Mouse (Mus musculus) lung, adult 2 months (tissue): ENCODE measurements at regions not wholly inside any gene's neighbourhood (a gene's known extent, or its start where the extent isn't known, plus 50 kb on each side); places are given as distances from the start of the nearest gene placed in this dataset.
"Not testable (repeated sequence)": the region's sequence is repeated elsewhere in the genome, so short reads cannot be mapped to it uniquely, and the experiment has no call there.

Experiments used
- DNase-seq: peaks from one replicate; pipeline ENCODE4 v3.0.0; 2022
- H3K4me1 ChIP-seq: fragments of 200-500 bp; 2 replicates; pipeline ENCODE4 v1.6.1; 2011; ENCODE audit warnings: low read length; ENCODE audit not compliant: control insufficient read depth, insufficient read depth
- H3K4me3 ChIP-seq: fragments of 200-500 bp; replicated peaks from 2 replicates; pipeline ENCODE3; 2011; ENCODE audit warnings: low read depth, mild to moderate bottlenecking, control low read depth, low read length; ENCODE audit errors: extremely low read depth
- CTCF ChIP-seq: fragments of 200-500 bp; IDR thresholded peaks from 2 replicates; pipeline ENCODE4 v1.5.1; 2011; ENCODE audit warnings: mild to moderate bottlenecking, low read length, control low read depth; ENCODE audit not compliant: insufficient read depth
- POLR2A ChIP-seq: fragments of 200-500 bp; IDR thresholded peaks from 2 replicates; pipeline ENCODE4 v1.6.1; 2011; ENCODE audit warnings: low read depth, mild to moderate bottlenecking, control low read depth, low read length, borderline replicate concordance; ENCODE audit errors: extremely low read depth
- WGBS: fragments of 180-500 bp; shearing (Covaris S2); methylation state at CpG from one replicate; pipeline ENCODE4 v1.1.7; 2018; 5-methylcytosine and 5-hydroxymethylcytosine counted together

DNA sequence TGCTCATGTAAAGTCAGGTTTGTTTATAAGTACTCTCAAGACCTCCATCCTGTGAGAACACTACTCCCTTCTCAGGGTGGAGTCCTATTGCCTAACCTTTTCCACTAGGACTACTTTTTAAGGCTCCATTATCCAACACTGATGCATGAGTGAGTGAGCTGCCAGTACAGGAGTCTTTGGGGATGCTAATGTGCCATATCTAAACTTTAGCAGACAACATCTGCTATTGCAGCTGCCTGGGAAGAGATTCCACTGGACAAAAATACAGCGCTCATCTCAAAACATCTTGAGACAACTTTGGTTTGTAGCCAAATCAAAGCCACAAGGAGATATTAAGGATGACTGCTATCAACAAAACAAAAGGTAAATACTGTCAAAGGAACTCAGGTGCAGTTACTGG is 52.3 kb upstream of the Gm10985 start:
- no peak for DNase-seq
- 91% methylated on average over 1 of the region's 1 CpGs for WGBS
- no peak for TF ChIP-seq POLR2A
- TF ChIP-seq CTCF = no peak
- no peaks in the 10 kb centered on the region for H3K4me1 ChIP-seq
- H3K4me3 ChIP-seq = no peak overlapping the region

DNA sequence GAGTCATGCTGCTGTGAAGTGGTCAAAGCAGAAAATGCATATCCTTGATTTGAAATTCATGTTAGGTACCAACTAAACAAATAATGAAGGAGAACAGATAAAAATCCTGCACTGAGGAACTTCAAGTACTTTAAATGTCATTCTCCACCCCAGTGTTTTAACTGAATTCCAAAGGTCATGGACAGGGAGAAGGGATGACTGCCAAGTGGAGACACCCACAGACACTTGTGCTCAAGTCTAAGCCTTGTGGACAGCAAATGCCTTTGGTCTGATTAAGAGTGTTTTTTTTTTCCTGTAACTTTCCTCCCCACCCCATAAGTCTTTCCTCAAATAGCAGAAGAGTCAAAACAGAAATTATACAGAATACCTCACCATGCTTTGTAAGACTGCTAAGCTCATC is 55.2 kb upstream of the Gm10985 start:
- DNase-seq = no peak
- Histone ChIP-seq H3K4me3 (no peak overlapping the region), H3K4me1 (no peaks in the 10 kb centered on the region)
- TF ChIP-seq POLR2A (no peak), CTCF (no peak)

DNA sequence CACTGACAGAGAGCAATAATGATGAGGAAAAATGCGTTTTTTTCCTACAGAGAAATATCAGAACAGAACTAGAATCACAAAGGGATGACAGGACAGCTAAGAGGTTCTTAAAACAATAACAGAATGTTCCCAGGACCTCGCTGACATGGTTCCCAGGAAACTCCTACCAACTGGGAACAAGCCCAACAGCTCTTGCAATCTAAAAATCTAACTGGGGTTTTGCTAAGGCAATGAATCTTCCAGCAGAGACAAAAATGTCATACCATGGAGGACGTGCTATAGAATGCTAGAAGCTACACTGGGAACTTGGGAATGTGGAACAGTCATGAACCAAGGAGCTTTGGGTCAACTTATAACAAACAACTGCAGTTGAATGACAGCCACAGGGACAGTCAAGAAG is 59.7 kb upstream of the Gm10985 start:
- Histone ChIP-seq H3K4me3 (no peak overlapping the region), H3K4me1 (no peaks in the 10 kb centered on the region)
- 52% methylated on average over 3 of the region's 3 CpGs for WGBS
- no peak for DNase-seq
- TF ChIP-seq CTCF (no peak), POLR2A (no peak)

DNA sequence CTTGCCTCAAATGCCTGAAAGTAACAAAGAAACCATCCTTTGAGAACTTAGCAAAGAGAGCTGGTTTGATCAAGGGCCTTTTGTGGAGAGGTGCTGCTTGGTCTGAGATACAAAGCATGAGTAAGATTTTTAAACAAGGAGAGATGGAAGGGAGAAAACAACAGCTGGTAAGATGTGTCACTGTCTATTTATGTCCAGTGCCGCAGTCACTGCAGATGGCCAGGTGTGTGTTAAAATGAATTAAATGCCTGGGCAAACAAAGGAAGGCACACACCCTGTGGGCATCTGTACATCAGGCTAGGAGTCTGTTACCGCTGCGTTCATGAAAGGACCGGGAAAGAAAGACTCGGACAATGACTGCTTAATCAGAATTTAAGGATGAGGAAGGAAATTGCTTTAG is 68.2 kb upstream of the Gm10985 start:
- no peak for DNase-seq
- no peak overlapping the region for H3K4me3 ChIP-seq
- 81% methylated on average over 5 of the region's 5 CpGs for WGBS
- H3K4me1 ChIP-seq = no peaks in the 10 kb centered on the region
- TF ChIP-seq POLR2A = no peak
- no peak for TF ChIP-seq CTCF

DNA sequence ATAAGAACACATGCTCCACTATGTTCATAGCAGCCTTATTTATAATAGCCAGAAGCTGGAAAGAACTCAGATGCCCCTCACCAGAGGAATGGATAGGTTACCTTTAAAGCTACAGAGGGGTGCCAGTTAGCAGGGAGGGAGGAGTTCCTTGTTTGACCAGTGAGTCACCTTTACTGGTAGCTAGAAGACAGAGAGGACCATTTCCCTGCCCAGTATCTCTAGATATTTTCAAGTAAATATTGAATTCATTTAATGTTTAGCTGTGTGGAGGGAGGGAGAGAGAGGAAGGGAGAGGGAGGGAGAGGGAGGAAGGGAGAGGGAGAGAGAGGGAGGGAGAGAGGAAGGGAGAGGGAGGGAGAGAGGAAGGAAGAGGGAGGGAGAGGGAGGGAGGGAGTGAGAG is 77.3 kb upstream of the Gm10985 start:
- no peak for TF ChIP-seq POLR2A
- TF ChIP-seq CTCF = no peak
- no peak for DNase-seq
- no peaks in the 10 kb centered on the region for H3K4me1 ChIP-seq
- H3K4me3 ChIP-seq = no peak overlapping the region

DNA sequence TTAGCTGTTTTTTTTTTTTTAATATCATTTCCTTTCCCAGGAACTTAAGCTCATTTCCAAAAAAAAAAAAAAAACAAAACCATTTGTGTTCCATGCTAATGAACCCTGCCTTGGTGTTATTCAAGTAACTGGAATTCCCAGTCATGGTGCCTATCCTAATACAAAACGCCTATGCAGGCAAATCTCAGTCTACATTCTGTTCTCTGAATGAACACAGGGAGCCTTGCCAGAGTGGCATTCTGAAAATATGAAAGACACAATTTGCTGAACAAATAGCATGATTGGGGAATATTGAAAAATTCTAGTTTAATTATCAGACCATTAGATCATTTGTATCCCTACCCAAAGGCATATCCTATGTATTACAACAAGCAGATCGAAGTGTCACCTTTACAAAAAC is 80.9 kb upstream of the Gm10985 start:
- WGBS = 82% methylated on average over 2 of the region's 2 CpGs
- no peaks in the 10 kb centered on the region for H3K4me1 ChIP-seq
- TF ChIP-seq CTCF (no peak), POLR2A (no peak)
- no peak overlapping the region for H3K4me3 ChIP-seq
- no peak for DNase-seq

DNA sequence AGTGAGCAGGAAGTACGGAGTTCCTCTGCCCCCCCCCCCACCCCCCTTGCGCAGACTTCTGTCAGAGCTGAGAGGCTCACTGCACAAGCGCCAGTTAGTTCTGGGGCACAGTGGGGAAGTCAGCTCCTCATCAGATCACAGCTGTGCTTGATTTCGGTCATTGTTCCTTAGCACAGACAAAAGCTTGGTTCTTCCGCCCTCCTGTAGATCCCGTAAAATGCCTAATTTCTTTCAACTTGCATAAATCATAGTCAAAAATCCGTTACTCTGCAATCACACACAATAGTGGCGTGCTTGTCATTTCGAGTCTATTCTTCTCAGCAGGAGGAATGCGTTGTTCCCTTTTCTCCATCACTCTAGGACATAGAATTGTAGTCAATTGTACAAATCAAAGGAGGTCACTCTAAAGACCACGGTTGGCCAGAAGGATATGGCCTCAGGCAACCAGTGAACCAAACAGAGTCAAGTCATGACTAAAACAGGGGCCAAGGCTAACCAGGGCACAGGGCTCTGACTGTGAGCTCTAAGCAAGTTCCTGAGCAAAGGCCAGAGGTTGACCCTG is 83.3 kb upstream of the Gm10985 start:
- no peak overlapping the region for H3K4me3 ChIP-seq
- 70% methylated on average over 11 of the region's 11 CpGs for WGBS
- no peak for TF ChIP-seq POLR2A
- no peak for TF ChIP-seq CTCF
- DNase-seq = no peak
- H3K4me1 ChIP-seq = no peaks in the 10 kb centered on the region

DNA sequence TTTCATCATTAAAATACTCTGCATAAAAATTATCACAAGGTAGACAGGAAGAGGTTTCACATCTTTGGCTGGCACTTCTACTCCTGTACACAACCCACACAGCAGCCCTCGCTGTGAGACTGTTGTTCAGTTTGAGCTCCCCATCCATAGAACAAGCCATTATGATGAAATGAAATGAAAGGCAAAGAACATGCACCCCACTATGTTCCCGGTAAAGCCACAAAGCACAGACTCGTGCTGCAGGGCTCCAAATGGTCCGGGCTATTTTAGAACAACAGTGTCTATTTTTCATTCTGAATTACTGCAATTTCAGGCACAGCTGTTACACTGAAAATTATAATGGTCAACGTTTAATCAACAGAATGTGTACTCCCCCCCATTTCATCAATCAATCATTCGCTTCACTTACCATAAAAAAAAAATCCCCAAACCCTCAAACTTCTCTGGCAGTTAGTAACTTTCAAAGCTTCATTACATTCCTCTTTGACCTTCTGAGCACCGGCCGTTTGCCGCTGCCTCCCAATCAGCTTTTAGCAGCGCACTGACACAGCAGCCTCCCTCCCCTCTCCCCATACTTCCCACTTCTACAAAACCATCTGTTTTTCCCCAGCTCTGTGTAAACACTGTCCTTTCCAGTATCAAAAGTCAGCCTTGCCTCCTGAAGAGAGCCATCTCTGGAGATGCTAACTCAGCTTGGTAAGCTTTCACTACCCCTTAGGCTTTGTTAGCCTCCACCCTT is 88.6 kb upstream of the Gm10985 start:
- no peak for DNase-seq
- no peaks in the 10 kb centered on the region for H3K4me1 ChIP-seq
- WGBS = 40% methylated on average over 10 of the region's 10 CpGs
- H3K4me3 ChIP-seq = no peak overlapping the region
- no peak for TF ChIP-seq POLR2A
- TF ChIP-seq CTCF = no peak

DNA sequence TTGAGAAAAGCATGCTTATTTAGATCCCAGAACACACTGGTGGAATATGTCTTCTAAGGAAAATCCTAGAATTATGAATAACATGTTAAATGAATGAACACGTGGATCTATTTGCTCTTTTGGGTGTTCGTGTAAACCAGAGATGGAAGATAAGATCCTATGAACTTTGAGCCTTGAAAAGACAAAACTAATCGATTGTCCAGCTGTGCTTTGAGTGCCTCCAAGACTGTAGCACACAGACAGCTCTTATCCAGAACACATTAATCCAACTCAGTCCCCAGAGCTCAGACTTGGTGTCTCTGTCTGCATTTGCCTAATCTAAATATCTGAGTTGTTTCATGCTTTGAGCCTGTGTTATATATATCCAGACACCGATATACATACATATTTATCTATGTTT is 80.0 kb upstream of the Frem2 start:
- no peak for DNase-seq
- no peak overlapping the region for H3K4me3 ChIP-seq
- TF ChIP-seq POLR2A (no peak), CTCF (no peak)
- no peaks in the 10 kb centered on the region for H3K4me1 ChIP-seq
- WGBS = 31% methylated on average over 4 of the region's 4 CpGs

DNA sequence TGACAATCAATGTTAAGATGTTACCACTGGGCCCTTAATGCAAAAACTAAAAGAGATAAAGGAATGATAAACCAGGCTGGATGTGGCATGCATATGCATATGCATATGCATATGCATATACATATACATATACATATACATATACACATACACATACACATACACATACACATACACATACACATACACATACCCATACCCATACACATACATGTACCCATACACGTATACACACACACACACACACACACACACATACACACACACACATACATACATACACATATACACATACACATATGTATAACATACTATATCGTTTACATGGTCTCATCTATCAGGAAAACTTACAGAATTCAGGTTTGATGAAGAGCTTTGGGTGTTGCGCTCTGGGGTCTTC is 78.5 kb upstream of the Frem2 start:
- not testable (repeated sequence) for DNase-seq, H3K4me1 ChIP-seq, H3K4me3 ChIP-seq
- 93% methylated on average over 3 of the region's 3 CpGs for WGBS
